Mouse (Mus musculus) right cerebral cortex, adult 2 months (tissue): Measurements from ENCODE around the gene Fam172a.

Source experiments
- DNase-seq, 2 experiments: peaks; one replicate each; pipeline ENCODE4 v3.0.0; 2021 to 2022; ENCODE audit warnings: low spot score in 2 of 2

Gene Fam172a

DNA sequence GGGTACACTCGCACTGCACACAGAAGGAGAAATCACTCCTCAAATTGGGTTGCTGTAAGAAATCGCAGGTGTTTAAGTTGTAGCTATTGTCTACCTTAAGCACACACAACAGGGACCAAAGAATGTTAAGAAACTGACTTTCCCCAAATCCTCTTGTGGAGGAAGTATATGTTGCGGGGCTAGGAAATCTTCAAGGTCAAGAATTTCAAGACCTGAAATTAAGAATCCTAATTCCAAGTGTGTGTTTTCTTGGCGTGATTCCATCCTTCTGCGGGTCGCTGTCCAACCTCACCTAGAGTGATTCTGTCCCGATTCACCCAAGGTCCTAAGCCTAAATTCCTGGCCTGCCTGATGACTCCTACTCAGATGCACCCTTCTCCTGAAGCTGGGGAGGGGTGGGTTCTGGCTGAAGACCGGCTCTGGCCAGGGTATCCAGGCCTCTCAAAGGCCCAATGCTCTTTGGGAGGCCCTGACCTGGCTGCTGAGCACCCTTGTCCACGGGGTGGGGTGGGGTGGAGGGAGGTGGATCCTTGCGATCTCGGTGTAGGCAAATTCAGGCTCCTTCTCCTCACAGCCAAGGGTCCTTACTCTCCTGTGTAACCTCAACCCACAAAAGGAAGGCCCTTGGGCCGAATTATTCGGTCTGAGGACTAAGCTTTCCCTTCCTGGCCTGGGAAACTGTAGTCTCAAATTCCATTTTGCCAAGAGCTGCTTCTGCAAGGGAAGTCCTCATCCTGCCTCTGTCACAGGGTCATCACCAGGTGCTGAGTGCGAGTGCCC is 509.6 kb downstream of the Fam172a start:
- peak in 1 of 2 experiments; percentile 15 for DNase-seq

DNA sequence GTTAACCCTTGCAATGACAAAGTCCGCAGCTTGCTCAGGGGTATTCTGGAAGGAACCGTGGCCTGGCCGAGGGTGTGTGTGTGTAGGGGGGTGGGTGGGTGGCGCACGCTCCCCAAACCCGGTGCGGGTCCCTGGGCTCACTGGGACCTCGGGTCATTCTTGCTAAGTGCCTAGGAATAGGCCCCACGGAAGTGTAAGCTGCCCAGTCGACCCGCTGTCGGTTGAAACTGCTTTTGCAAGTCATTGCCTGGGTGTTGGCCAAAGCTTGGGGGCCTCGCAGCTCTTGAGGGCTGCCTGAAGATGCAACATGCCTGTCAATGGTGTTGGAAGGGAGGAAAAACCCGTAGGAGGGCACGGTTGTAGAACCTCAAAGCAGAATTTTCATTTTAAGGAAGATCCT is 510.3 kb downstream of the Fam172a start:
- DNase-seq: peak; percentile 17 to 30

DNA sequence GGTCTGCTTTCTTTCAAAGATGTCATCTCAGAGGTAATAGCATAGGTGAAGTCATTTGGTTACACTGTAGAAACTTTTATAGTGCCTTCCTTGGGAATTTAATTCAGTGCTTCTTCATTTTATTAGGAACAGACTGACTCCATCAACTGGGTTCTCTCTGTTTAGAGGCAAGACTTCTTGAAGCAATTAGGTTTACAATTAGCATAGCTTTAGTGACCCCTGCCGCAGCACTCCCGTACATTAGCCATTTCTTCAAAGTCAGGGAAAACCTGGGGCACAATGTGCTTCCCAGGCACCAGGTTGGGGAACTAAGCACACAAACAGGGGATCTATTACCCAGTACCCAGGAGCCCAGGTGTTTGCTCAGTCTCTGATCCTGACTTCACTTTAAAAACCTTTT is 511.3 kb downstream of the Fam172a start:
- no peak for DNase-seq

DNA sequence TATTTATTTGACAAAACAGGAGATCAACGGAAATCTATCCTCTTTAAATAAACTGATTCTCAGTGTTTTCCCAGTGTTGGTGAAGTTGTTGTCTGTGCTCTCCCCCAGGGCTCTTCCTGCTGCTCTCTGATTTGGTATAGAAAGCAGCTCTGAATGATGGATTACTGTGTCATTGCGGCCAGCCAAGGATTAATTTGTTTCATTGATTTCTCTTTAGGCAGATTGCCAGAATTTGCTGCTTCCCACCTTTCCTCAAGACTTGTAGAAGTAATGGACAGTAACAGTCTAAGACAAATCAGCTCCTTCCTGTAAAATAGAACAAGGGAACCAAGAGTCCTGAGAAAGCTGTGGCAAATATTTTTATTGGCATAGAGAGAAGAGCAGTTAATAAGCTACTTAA is 513.4 kb downstream of the Fam172a start:
- no peak for DNase-seq
